Mouse (Mus musculus): ENCODE measurements around the gene Palm3. TPM values are rescaled to one million over a fixed set of nuclear protein-coding genes. Genes with fewer than 3 reads are reported as not detected.
A peak's percentile ranks its signal among the peaks of the same experiment; 100 is the strongest.
"Not testable (repeated sequence)": the region's sequence is repeated elsewhere in the genome, so short reads cannot be mapped to it uniquely, and the experiment has no call there.

Gene Palm3
- total RNA-seq (2021) = 10 to 100 TPM; 11.2 to 13.5 TPM
- long read RNA-seq, partial matches to known transcripts = 4 of 6 reads
- long read RNA-seq, other reads (novel, unspliced or antisense) = 2 of 6 reads

- no peak for DNase-seq (ENCODE audit: low spot score in 2 of 2)
Observed at GRCm38 (mm10) chr8:84021096-84021495, at the start of gene Palm3. Gene Palm3 (plus strand): TSS chr8:84021471.

DNA sequence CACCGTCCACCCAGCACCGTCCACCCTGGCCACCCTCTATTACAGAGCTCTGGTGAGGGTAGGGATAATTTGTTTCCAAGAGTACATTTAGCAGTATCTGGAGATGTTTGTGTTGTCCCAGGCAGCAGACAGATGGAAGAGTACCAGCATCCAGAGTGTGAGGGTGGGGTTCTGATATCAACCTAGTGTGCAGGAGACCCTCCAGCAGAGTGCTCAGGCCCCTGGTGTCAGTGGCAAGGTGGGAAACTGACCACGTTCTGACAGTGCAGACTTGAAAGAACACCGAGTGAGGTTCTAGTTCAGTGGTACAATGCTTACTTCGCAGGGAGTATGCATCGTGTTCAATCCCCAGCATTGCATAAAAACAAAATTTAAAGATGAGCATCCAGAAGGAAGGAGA, 49.6 kb upstream of the Palm3 start:
- no peak for DNase-seq (ENCODE audit: low spot score in 2 of 2)

DNA sequence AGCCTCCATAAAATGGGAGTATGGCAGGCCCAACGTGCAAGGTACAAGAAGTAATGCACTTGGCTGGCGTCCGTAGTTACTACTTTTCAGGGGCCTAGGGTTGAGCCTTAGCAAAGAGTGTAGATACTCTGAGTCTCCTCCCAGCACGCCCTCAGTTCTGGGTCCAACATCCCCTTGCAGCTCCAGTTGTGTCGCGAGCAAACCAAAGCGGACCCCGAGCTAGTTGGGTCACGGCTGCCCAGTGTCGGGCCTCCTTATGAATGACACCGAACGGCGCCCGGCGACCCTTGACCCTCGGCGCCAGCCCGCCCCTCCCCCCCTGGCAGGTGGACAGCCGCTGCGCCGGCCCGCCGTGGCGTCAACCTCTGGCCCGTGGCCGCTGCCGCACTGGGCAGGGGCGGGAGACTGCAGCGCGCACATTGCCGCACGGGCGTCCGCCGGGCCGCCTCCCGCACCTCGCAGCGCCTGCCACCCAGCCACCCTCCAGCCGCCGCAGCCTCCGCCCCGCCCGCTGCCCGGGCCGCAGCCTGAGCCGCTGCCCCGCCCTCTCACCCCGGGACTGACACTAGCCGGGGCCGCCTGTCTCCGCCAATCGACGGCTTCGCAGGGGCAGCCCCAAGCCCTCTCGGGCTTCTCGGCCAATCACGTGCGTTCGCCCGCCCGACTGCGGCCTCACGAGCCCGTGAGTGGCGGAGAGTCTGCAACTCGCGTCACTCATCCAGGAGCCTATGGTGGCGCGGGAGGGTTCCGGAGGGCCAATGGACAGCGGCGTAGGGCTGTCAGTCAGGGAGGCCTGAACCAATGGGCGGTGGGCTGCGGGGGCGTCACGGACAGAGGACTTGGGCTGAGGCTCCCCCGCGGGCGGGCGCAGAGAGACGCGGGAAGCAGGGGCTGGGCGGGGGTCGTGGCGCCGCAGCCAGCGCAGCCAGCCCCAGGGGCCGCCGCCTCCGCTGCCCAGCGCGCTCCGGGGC, 48.8 kb upstream of the Palm3 start, which contains the start of gene Prkaca:
Gene Prkaca (plus strand): TSS at position 844 of the 971 bp plus-strand sequence.
- peak; percentile 97 to 98 for DNase-seq (ENCODE audit: low spot score in 2 of 2)

- DNase-seq (ENCODE audit: low spot score in 2 of 2) = peak in 1 of 2 experiments; percentile 51
Observed at GRCm38 (mm10) chr8:83973161-83974031, 47.9 kb upstream of the Palm3 start.

DNA sequence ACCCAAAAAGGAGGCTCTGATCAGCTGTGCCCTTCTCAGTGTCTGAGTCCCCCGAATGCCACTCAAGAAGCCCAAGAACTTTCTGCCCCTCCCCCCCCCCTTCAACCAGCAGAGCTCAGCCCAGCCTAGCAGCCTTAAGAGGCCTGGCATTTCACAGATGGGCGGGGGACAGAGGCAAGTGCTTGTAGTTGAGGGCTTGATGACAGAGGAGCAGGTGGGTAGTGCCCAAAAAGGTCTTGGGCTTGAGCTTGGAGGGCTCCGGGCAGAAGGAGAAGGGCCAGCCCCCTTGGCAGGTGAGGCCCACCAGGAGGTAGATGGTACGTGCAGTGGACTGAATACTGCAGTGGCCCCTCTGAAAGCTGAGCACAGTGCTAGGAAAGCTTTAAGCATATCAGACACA, 46.8 kb upstream of the Palm3 start:
- no peak for DNase-seq (ENCODE audit: low spot score in 2 of 2)

DNA sequence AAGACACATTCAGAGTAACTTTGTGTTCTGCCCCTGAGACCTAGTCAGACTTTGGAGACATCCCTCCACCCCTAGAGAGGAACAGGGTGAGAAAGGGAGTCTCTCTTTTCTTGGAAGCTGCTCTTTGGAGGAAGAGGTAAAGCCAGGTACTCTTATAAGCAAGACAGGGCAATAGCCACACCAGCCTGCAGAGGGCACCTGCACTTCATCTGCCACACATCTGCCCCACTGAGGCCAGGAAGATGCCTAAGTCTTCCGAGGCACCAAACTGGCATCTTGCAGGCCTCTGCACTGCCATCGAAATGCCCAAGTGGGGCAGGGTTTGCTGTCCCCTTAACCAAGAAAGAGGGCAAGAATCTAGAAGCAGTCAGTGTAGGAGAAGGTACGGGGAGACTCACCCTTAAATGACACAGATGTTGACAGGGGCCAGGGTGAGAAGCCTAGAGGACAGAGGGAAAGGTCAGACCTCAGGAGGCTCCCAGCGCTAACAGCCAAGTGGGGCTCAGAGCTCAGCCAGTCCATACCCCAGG, 45.1 kb upstream of the Palm3 start:
- no peak for DNase-seq (ENCODE audit: low spot score in 2 of 2)

DNA sequence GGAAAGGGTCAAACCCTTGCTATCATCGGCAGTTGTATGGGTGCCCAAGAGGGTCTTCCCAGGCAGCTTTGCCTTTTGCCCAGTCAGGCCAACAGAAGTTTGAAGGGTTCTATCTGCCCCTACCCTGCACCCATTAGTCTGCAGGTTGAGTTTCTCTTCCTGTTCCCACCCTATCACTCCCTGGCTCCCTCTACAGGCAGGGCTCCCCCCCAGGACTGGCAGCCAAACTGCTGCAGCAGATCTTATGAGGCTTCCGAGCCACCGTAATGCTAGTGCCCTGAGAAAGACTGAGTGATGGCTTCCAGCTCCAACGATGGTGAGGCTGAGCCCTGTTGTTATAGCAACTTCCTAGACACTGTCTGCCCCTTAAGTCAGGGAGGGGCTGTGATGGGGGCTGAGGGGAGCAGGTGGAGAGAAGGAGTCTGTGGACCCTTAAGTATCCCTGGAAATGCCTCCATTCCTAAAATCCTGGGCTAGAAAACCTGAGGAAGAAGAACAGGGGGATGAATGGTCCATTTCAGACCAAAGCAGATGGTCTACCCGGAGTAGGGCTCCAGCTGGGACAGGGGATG, 44.4 kb upstream of the Palm3 start:
- DNase-seq (ENCODE audit: low spot score in 2 of 2) = peak in 1 of 2 experiments; percentile 28

DNA sequence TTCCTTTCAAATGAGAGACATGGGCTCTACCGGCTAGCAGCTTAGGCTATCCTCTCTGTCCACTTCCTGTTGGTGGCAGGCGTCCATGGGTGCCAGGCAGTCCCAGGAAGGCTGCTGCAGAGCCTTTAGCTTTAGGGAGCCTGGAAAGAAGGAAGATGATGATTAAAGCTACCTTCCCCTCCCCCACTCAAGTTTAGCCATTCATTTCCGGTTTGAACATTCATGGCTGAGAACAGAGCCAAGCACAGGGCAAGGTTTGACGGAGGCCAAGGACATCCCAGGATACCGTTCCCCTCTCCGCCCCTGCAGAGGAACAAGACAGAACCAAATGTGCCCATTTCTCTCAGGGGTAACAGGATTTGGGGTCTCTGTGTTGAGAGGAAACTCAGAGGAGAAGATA, 43.6 kb upstream of the Palm3 start:
- no peak for DNase-seq (ENCODE audit: low spot score in 2 of 2)

DNA sequence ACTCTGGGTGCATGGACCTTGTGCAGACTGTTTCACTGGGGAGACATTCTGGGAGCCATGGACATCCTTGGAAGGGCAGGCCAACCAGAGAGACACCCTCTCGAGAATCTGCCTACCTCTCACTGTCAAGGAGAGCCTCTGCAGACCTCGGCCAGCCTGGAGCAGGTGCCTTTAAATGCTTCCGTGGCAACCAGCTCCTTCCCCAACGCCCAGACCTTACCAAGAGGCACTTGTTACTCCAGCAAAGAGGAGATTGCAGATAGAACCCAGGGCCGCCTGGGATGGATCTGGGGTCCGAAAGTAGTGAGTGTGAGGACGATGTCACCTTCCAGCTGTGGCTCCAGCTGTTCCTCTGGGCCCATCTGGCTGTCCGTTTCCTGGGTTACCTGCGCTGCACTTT, 43.1 kb upstream of the Palm3 start:
- DNase-seq (ENCODE audit: low spot score in 2 of 2) = no peak

DNA sequence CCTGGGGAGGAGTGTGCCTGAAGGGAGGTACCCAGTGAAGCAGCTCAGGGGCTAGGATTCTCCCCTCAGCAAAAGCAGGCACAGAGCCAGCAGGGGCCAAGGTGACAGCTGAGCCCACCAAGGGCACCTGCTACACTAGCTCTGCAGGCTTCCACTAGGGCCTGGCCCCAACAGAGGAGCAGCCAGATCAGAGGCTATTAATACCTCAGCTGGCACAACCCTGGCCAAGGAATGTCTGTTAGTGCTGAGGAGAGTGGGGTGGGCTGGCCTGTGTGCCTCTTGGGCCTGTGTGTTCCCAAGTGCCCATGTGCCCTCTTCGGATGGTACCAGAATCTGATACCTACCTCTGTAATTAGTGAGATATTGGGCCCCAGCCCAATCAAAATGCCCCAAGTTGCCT, 41.0 kb upstream of the Palm3 start:
- no peak for DNase-seq (ENCODE audit: low spot score in 2 of 2)

- no peak for DNase-seq (ENCODE audit: low spot score in 2 of 2)
Observed at GRCm38 (mm10) chr8:83980845-83981244, 40.4 kb upstream of the Palm3 start.

DNA sequence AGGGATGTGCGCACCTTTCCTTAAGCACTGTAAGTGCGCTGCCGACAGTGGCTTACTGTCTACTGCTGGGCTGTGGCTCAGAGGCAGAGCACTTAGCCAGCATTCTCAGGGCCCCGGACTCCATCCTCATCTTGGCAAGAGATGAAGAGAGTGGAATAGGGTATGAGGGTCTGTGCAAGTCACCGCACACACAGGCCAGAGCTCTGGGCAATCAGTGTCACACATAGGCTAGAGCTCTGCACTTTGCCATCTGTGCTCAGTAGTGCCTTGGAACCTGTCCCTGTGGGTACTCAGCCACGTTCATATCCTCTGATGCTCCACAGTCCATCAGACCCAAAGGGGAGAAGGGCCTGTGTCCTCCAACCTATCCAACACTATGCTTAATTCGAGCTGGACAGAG, 39.7 kb upstream of the Palm3 start:
- DNase-seq (ENCODE audit: low spot score in 2 of 2) = no peak

DNA sequence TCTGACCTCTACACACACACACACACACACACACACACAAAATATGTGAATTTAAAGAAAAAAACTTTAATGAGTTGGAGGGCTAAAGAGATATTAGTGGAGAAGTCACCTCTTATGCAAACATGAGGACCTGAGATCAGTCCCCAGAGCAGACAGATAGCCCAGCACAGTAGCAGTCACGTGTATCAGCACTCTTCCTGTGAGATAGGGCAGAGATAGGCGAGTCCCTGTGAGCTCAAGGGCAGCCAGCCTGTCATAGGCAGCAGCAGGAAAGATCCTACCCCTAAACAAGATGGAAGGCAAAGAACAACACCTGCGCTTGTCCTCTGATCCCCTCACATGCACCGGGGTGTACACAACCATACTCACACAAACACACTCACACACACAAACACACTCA, 38.8 kb upstream of the Palm3 start:
- DNase-seq (ENCODE audit: low spot score in 2 of 2) = no peak

GRCm38 (mm10) chr8:83983222-83983621, 38.0 kb upstream of the Palm3 start:
- DNase-seq (ENCODE audit: low spot score in 2 of 2) = not testable (repeated sequence)

- no peak for DNase-seq (ENCODE audit: low spot score in 2 of 2)
Observed at GRCm38 (mm10) chr8:83989243-83989642, 32.0 kb upstream of the Palm3 start.

- no peak for DNase-seq (ENCODE audit: low spot score in 2 of 2)
Observed at GRCm38 (mm10) chr8:83990170-83990569, 31.1 kb upstream of the Palm3 start.

- DNase-seq (ENCODE audit: low spot score in 2 of 2) = no peak
Observed at GRCm38 (mm10) chr8:83992488-83992887, 28.8 kb upstream of the Palm3 start.

- no peak for DNase-seq (ENCODE audit: low spot score in 2 of 2)
Observed at GRCm38 (mm10) chr8:83994030-83994429, 27.2 kb upstream of the Palm3 start.

- no peak for DNase-seq (ENCODE audit: low spot score in 2 of 2)
Observed at GRCm38 (mm10) chr8:83995973-83996372, 25.3 kb upstream of the Palm3 start.

DNA sequence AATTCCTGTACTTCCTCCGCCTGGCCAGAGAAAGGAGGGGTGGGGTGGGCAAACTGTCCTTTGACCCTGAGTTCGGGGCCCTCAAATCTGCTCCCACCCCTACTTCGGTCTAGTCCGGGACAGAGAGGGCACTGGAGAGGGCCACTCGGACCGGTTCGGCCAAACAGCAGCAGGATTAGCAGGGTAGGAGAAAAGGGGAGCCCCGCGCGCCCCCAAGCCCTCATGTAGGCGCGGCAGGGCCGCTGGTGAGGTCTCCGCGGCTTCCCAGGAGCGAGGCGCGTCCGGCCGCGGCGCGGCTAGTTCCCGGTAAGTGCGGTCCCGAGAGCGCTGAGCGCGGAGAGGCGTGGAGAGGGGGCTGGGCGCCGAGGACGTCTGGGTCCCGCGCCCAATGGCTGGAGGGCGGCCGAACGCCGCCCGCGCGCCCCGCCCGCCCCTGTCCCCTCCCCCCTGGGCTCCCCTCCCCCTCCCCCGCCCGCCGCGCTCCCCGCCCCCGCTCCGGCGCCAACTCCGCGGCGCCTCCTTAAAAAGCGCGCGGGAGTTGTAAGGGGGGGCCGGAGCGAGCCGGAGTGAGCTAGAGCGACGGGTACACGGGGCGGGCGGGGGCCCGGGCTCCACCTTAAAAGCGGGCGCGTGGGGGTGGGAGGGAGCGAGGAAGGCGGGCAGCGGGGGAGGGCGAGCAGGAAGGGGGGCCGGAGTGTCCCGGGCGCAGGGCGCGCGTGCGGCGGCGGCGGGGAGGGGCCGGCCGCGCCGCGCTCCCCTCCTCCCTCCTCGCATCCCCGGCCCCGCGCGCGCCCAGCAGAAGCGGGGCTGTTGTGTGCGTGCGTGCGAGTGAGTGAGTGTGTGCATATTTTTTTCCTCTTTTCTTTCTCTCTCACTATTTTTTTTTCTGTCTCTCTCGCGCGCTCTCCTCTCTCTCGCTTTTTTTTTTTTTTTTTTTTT, 24.4 kb upstream of the Palm3 start:
- DNase-seq (ENCODE audit: low spot score in 2 of 2) = peak; percentile 72 to 84
